ENCODE assay signal across 47 mouse cellular contexts in the genomic region with DNA sequence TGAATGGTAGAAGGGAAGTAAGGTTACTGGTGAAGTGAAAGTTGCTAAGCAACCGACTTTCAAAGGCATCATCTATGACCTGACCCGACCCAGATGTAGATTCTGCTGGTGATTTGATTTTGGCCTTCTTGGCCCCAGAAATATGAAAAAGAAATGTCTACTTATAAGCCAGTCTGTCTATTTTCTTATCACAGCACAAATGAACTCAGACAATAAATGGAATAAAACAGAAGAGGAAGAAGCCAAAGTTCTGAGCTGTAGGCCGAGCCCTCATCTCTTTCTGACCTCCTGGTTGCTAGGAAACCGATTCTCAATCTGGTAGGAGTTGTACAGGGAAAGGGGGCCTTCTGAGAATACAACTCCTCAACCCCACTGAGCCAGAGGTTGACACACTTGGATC. TPM values are rescaled to one million over a fixed set of nuclear protein-coding genes. Genes with fewer than 3 reads are reported as not detected.
"Had no signal": no experiment of that assay in that cellular context is flagged by ENCODE, and none has a peak within 500 bp of the region (broad histone marks: within the 10 kb centered on the region; RNA-seq: fewer than 3 reads in every experiment).

A gene (plus strand): TSS at position 301 of the 400 bp plus-strand sequence.

- H3K4me3 ChIP-seq: left cerebral cortex, adult 2 months; limb, embryonic 10.5 days; limb, embryonic 12.5 days; limb, embryonic 13.5 days; limb, embryonic 15.5 days; liver, embryonic 12.5 days; liver, embryonic 13.5 days; liver, embryonic 15.5 days; lung, embryonic 15.5 days; megakaryocyte, embryonic 14.5 days; midbrain, embryonic 10.5 days; midbrain, embryonic 12.5 days; midbrain, embryonic 13.5 days; myocyte; neural tube, embryonic 12.5 days had no signal

- DNase-seq: left cerebral cortex, postnatal 4 days; liver; liver, embryonic 13.5 days; liver, postnatal 0 days; lung, adult 18-20 months; lung, adult 2 months; lung, embryonic 14.5 days; lung, postnatal 10 days; lung, postnatal 14 days; lung, postnatal 36 days; lung, postnatal 4 days; midbrain, embryonic 14.5 days had no signal

- H3K36me3 ChIP-seq: limb, embryonic 10.5 days; limb, embryonic 12.5 days; limb, embryonic 13.5 days; limb, embryonic 15.5 days; liver, embryonic 12.5 days; liver, embryonic 13.5 days; liver, embryonic 15.5 days; lung, embryonic 15.5 days; midbrain, embryonic 10.5 days; midbrain, embryonic 12.5 days; midbrain, embryonic 13.5 days; neural tube, embryonic 12.5 days had no signal

- H3K27me3 ChIP-seq: limb, embryonic 12.5 days; limb, embryonic 13.5 days; limb, embryonic 15.5 days; liver, embryonic 13.5 days; liver, embryonic 15.5 days; lung, embryonic 15.5 days; midbrain, embryonic 12.5 days; midbrain, embryonic 13.5 days; neural tube, embryonic 12.5 days had no signal

- ATAC-seq: liver, embryonic 12.5 days; liver, postnatal 0 days; lung, postnatal 0 days; midbrain, embryonic 13.5 days; midbrain, embryonic 16.5 days had no signal

- H3K4me2 ChIP-seq: limb, embryonic 12.5 days; limb, embryonic 13.5 days; limb, embryonic 15.5 days; liver, embryonic 11.5 days; liver, embryonic 12.5 days; liver, embryonic 13.5 days; liver, embryonic 15.5 days; lung, embryonic 14.5 days; lung, embryonic 15.5 days; midbrain, embryonic 11.5 days; midbrain, embryonic 12.5 days; midbrain, embryonic 13.5 days; neural tube, embryonic 12.5 days had no signal

- H3K4me1 ChIP-seq: limb, embryonic 12.5 days; limb, embryonic 15.5 days; liver, embryonic 12.5 days; liver, embryonic 13.5 days; liver, embryonic 15.5 days; megakaryocyte, embryonic 14.5 days; midbrain, embryonic 12.5 days; neural tube, embryonic 12.5 days had no signal

- H3K9ac ChIP-seq: limb, embryonic 12.5 days; limb, embryonic 13.5 days; limb, embryonic 15.5 days; liver, embryonic 12.5 days; liver, embryonic 13.5 days; liver, embryonic 14.5 days; liver, embryonic 15.5 days; liver, postnatal 0 days; lung, embryonic 14.5 days; lung, embryonic 15.5 days; midbrain, embryonic 12.5 days; midbrain, embryonic 13.5 days; neural tube, embryonic 12.5 days had no signal

- H3K9me3 ChIP-seq: limb, embryonic 10.5 days; limb, embryonic 12.5 days; limb, embryonic 13.5 days; limb, embryonic 15.5 days; liver, embryonic 12.5 days; liver, embryonic 13.5 days; liver, embryonic 15.5 days; lung, embryonic 15.5 days; megakaryocyte, embryonic 14.5 days; midbrain, embryonic 10.5 days; midbrain, embryonic 12.5 days; midbrain, embryonic 13.5 days; neural tube, embryonic 12.5 days had no signal

- H3K27ac ChIP-seq: left cerebral cortex, adult 2 months; limb, embryonic 10.5 days; limb, embryonic 12.5 days; limb, embryonic 13.5 days; limb, embryonic 15.5 days; liver, embryonic 12.5 days; liver, embryonic 13.5 days; liver, embryonic 14.5 days; liver, embryonic 15.5 days; lung, embryonic 15.5 days; macrophage; midbrain, embryonic 10.5 days; midbrain, embryonic 12.5 days; midbrain, embryonic 13.5 days; neural tube, embryonic 12.5 days had no signal

RNA-seq across cellular contexts. Expression of the gene that starts here (rescaled TPM):
- total RNA-seq: left cerebral cortex, adult 2 months; left cerebral cortex, adult 8-10 months; left cerebral cortex, postnatal 10 days; left cerebral cortex, postnatal 14 days; left cerebral cortex, postnatal 25 days; left cerebral cortex, postnatal 36 days; left cerebral cortex, postnatal 4 days; liver, adult 2 months; megakaryocyte progenitor cell, adult 5-6 weeks; megakaryocyte, adult 5-6 weeks; megakaryocyte-erythroid progenitor cell, adult 5-6 weeks; monocyte, adult 5-6 weeks had no signal
- polyA plus RNA-seq: limb, embryonic 10.5 days; limb, embryonic 11.5 days; limb, embryonic 12.5 days; limb, embryonic 13.5 days; limb, embryonic 14.5 days; limb, embryonic 15.5 days; liver, adult 2 months; liver, embryonic 11.5 days; liver, embryonic 12.5 days; liver, embryonic 13.5 days; liver, embryonic 14.5 days; liver, embryonic 15.5 days; liver, embryonic 16.5 days; liver, postnatal 0 days; lung, adult 2 months; lung, embryonic 14.5 days; lung, embryonic 15.5 days; lung, embryonic 16.5 days; lung, postnatal 0 days; macrophage; midbrain, embryonic 10.5 days; midbrain, embryonic 11.5 days; midbrain, embryonic 12.5 days; midbrain, embryonic 13.5 days; midbrain, embryonic 14.5 days; midbrain, embryonic 16.5 days; myocyte; neural tube, embryonic 11.5 days; neural tube, embryonic 12.5 days had no signal
